Mouse (Mus musculus) gastrocnemius, adult 2 months (tissue): Measurements from ENCODE around the gene Tigar. TPM values are rescaled to one million over a fixed set of nuclear protein-coding genes. Genes with fewer than 3 reads are reported as not detected.
A peak's percentile ranks its signal among the peaks of the same experiment; 100 is the strongest.

Experiments
- DNase-seq: peaks from one replicate; pipeline ENCODE4 v3.0.0; 2022
- H3K27ac ChIP-seq: fragments of 200-600 bp; 2 replicates; pipeline ENCODE4 v1.8.1; 2022; ENCODE audit warnings: mild to moderate bottlenecking
- H3K4me3 ChIP-seq: fragments of 200-600 bp; 2 replicates; pipeline ENCODE4 v1.8.1; 2022; ENCODE audit warnings: mild to moderate bottlenecking, moderate library complexity
- CTCF ChIP-seq: fragments of 200-600 bp; IDR thresholded peaks from 2 replicates; pipeline ENCODE4 v1.8.1; 2022; ENCODE audit warnings: antibody characterized with exemption, mild to moderate bottlenecking, moderate library complexity
- intact Hi-C: fragments of 180-260 bp; cut with DNase I; formaldehyde crosslinking; loops from one replicate; pipeline ENCODE4 v1.15.1; 2025
- total RNA-seq, 2 experiments: library from RNA; stranded (reverse); gene quantifications; 2 replicates each; pipeline ENCODE4 v1.2.3; 2021

The Tigar gene
- total RNA-seq, 2 experiments from 2014 or later: 76.6 to 103 TPM

DNA sequence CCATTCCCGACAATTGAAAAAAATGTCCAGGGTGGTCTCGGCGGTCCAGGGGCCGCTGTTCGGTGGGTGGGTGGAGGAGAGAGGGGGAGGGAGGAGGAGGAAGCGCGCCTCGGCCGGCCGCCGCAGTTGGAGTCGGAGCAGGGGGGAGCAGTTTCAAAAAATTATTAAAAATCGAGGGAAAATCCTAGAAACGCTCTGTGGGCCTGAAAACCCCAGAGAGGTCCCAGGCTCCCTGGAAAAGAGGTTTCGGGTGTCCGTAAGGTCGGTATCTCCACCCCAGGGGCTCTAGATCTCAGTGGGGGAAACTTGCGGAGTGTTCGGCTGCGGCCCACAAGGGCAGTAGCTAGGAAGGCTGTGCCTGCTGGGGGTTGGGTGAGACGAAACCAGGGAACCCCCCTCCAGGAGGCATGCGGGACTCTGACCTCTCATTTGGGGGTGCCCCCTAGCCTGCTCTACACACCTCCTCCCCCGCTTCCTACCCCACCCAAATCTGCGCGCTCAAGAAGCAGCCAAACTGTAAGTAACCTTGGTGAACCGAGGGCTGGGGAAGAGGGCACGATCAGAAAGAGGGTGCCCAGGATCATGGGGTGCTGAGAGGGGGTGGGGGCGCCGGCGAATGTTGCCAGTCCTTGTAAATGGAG lies 40.1 kb upstream of the Tigar start:
- Histone ChIP-seq H3K4me3 (peak overlapping the region; percentile 80), H3K27ac (peak overlapping the region; percentile 88)
- TF ChIP-seq CTCF: no peak
- peak; percentile 37 for DNase-seq
- intact Hi-C loops: loop anchor here (5.0 kb wide), 1 partner anchor 118 kb away; no protein-coding TSS in a partner anchor

GRCm38 (mm10) chr6:127148526-127149302 lies 39.4 kb upstream of the Tigar start:
- peak; percentile 31 for DNase-seq
- no peak for TF ChIP-seq CTCF
- Histone ChIP-seq H3K27ac (peak overlapping the region; percentile 88), H3K4me3 (peak overlapping the region; percentile 80)
- intact Hi-C loops: loop anchor here (5.0 kb wide), 1 partner anchor 119 kb away; no protein-coding TSS in a partner anchor

GRCm38 (mm10) chr6:127147665-127148064 lies 38.3 kb upstream of the Tigar start:
- intact Hi-C loops: loop anchor here (1.0 to 5.0 kb wide), 3 partner anchors 120 to 299 kb away; partner anchors contain the start of gene Parp11
- peak; percentile 100 for TF ChIP-seq CTCF
- DNase-seq: peak; percentile 85
- Histone ChIP-seq H3K4me3 (peak overlapping the region; percentile 80), H3K27ac (0 out of 2 replicates have a peak overlapping the region, but pooled peaks have one; percentile 20)

- no peak overlapping the region for H3K4me3 ChIP-seq
- no peak for TF ChIP-seq CTCF
- DNase-seq: peak; percentile 58
- no peak overlapping the region for H3K27ac ChIP-seq
- intact Hi-C loops: loop anchor here (5.0 kb wide), 1 partner anchor 121 kb away; no protein-coding TSS in a partner anchor
Observed at GRCm38 (mm10) chr6:127146322-127146947, 37.1 kb upstream of the Tigar start.

DNA sequence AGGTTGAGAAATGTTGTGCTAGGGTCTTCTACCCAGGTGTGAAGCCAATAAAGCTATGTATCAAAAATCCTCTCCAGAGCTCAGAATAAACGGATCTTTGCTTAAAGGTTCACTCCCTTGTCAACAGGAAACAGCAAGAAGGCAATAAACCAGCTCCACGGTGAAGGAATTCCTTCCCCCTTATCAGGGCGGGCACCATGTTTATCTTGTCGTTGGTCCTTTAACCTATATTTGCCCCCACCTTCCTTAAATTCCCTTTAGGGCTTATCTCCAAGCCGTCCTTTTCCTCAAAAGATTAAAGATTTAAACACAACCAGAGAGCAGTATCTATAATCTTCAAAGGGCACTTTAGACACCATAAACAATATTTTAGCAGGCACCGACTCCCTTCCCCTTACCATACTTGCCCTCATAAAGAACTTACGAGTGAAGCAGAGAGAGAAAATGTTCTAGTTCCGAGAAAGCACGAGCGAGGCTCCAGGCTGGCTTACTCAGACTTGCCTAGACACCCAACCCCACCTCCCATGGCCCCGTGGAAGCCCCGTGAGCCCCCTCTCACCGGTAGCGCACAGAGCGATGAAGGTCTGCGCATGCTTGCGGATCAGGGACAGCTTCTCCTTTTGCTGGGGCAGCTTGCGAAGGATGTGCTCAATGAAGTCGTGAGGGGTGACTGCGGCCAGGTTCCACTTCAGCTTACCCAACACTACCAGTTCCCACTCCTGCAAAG lies 36.3 kb upstream of the Tigar start:
- Histone ChIP-seq H3K4me3 (no peak overlapping the region), H3K27ac (no peak overlapping the region)
- no peak for TF ChIP-seq CTCF
- no peak for DNase-seq
- intact Hi-C loops: loop anchor here (5.0 kb wide), 1 partner anchor 122 kb away; no protein-coding TSS in a partner anchor

DNA sequence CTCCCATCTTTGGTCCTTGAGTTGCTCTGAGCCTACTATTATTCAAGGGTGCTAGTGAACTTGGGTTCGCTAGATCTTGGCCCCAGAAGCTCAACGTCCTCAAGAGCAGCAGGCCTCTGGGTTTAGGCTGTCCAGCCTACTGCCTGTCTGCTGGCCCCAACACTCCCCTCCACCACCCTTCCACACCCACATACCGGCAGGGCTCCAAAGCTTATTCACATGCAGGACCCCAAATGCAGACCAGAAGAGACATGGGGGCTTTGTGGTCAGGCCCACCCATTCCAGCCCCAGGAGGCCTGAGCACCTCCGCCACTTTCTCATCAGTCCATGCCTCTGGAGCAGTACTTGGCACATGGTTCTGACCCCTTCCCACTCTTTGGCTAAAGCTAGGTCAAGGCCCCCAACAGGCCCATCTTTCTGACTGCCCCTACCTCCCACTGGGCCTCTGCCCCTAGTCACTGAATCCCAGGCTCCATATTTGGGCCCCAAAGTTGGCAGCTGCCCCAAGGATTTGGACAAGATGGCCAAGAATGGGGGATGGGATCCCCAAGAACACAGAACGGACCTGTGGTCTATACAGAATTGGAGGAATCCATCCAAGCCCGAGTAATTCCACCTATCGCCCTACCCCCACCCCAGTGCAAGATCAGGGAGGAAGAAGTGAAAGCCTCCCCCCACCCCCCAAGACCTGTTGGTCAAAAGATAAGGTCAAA lies 34.4 kb upstream of the Tigar start:
- DNase-seq: no peak
- Histone ChIP-seq H3K4me3 (no peak overlapping the region), H3K27ac (no peak overlapping the region)
- intact Hi-C loops: no loop called here
- no peak for TF ChIP-seq CTCF

- no peak for DNase-seq
- Histone ChIP-seq H3K27ac (no peak overlapping the region), H3K4me3 (no peak overlapping the region)
- no peak for TF ChIP-seq CTCF
- intact Hi-C loops: no loop called here
Observed at GRCm38 (mm10) chr6:127143124-127143520, 33.8 kb upstream of the Tigar start.

- peak; percentile 79 for TF ChIP-seq CTCF
- no peak overlapping the region for H3K4me3 ChIP-seq
- DNase-seq: no peak
- H3K27ac ChIP-seq: no peak overlapping the region
- intact Hi-C loops: no loop called here
Observed at GRCm38 (mm10) chr6:127142154-127143123, 33.1 kb upstream of the Tigar start.

DNA sequence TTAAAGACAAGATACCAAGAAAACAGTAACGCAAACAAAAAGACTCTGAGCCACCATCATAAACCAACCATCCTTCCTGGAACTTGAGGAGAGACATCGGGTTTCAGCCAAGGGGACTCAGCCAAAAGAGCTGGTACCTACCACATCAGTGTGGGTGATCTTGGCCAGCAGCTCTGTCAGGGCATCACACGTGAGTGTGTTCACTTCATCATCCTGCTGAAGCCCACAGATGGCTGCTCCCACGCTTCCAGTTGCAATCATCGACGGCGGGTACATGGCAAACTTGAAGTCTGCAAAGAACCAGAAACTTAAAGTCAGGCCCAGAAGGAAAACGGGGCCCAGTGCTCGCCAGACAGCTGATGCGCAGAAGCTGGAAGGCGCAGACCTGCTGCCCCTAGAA lies 29.6 kb upstream of the Tigar start:
- Histone ChIP-seq H3K27ac (no peak overlapping the region), H3K4me3 (no peak overlapping the region)
- no peak for DNase-seq
- TF ChIP-seq CTCF: no peak
- intact Hi-C loops: no loop called here

DNA sequence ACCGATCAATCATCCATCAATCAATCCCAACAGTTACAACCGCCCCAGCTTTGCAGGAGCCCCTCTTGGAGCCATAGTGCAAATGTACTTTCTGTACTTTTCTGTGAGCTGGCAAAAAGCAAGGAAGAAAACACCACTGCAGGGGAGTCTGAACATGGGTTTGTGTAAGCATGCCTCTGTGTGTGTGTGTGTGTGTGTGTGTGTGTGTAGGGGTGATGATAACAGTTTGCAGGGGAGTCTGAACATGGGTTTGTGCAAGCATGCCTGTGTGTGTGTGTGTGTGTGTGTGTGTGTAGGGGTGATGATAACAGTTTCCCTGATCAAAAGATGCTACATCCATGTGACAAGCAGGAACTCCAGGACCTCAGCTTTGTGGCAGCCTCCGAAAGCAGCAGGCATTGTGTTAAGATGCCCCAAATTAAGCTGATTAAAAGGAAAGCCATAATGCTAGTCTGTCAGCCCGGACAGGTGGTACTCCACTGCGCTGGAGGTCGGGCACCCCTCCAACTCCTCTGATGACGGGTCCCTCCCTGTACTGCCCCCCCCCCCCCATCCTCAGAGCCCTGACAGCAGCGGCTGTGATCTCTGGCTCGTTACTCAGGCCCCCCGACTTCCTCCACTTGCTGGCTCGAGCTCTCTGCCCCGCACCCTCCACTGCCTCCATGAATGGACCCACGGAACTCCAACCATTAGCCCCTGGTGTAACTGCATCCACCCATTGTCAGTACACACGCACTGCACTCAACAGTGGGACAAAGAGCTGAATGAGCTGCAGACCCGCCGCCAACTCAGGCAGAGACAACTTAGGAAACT lies 24.3 kb upstream of the Tigar start:
- TF ChIP-seq CTCF: no peak
- intact Hi-C loops: no loop called here
- H3K4me3 ChIP-seq: no peak overlapping the region
- no peak overlapping the region for H3K27ac ChIP-seq
- DNase-seq: no peak
